Mouse (Mus musculus): ENCODE results near the gene Zdhhc24.

The Zdhhc24 gene

GRCm38 (mm10) chr19:4878405-4879323 lies at the start of gene Zdhhc24:
Gene Zdhhc24, plus strand, starts transcription at chr19:4878668.
- 1% methylated on average over 52 of the region's 52 CpGs for WGBS

DNA sequence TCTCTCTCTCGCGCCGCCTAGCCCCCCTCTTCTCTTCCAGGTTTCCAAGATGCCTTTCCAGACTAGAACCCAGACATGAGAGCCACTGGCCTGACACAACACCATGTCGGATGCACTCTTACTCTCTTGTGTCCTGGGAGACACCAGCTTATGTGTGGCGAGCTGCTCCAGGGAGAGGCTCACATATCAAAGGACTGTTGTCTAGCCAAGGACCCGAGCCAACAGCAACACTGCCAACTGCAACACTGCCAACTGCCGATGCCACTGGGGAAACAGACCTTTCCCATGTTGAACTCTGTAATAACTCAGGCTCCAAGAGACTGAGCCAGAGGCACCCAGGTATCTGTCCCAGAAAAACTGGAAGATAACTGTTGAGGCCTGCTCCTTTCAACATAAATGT lies 49.3 kb upstream of the Zdhhc24 start:
- 56% methylated on average over 7 of the region's 7 CpGs for WGBS

DNA sequence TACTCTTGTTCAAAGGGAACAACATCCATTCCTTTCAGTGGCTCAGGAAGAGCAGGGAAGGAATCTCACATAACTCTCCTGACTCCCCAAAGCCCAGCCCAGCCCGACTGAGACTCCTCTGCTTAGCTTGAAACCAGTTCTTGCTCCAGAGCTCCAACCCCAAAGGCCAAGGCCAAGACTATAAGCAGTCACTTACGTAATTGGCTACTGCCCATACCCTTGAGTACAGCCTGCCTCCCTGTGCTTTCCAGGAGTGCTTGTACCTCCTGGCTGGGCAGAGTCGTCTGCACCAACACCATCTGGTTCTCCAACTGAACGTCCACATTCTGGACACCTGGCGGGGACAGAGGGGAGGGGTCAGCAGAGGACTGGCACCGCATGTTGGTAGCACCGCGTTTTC lies 44.5 kb upstream of the Zdhhc24 start:
- WGBS: 87% methylated on average over 8 of the region's 8 CpGs

DNA sequence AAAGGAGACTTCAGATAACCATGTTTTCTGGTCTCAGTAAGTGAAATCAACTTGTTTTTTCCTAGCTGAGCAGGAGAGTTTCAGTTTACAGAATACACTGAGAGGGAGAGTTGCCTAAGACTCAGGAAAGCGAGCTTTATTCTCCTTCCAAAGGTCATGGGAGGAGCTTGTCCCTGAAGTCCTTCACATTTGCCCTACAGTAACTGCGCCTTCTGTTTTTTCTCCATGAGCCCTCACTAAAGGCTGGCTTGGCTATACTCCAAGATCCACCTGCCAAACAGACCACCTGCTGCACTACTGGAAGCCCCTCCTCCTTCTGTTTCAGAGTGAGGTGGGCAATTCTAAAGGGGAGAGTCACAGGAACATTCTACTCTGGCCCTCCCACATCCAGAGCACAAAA lies 42.4 kb upstream of the Zdhhc24 start:
- 81% methylated on average over 2 of the region's 2 CpGs for WGBS

DNA sequence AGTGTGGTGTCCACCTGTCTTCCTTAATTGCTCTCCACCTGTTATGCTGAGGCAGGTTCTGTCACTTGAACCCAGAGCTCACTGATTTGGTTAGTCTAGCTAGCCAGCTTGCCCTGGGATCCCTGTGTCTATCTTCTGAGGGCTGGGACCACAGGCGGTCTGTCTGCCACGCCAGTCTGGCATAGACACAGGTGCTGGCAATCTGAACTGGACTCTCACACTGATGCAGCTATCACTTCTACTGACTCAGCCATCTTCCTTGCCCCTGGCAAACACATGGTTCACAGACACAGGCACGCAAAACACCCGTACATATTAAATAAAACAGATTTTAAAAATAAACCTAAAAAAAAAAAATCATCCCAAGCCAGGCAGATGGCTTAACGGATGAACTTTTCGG lies 41.4 kb upstream of the Zdhhc24 start:
- 89% methylated on average over 6 of the region's 6 CpGs for WGBS

DNA sequence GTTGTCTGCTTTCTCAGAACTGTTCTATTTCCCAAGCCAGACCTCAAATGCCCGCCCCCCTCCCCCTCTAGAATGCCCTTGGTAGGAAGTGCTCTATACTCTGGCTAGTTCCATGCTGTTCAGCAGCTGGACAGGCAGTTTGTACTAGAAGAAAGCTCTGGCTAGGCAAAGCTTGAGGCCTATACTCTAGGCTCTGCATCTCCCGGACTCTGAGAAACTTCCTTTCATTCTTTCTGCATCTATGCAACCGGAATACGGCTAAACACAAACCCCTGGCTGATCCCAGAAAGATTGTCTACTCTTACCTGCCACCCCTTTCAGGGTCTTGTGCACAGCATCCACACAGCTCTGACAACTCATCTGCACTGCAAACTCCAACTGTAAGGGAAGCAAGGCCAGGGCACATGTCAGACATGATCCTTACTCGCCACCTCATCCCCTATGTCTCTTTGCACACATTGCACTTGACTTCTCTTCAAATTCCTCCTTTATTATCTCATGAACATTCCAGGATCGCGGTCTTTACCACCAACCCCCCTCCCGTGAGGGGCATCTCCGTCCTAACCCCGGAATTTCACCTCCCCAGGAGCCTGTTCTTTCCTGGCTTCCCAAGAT lies 39.8 kb upstream of the Zdhhc24 start:
- 15% methylated on average over 10 of the region's 10 CpGs for WGBS

DNA sequence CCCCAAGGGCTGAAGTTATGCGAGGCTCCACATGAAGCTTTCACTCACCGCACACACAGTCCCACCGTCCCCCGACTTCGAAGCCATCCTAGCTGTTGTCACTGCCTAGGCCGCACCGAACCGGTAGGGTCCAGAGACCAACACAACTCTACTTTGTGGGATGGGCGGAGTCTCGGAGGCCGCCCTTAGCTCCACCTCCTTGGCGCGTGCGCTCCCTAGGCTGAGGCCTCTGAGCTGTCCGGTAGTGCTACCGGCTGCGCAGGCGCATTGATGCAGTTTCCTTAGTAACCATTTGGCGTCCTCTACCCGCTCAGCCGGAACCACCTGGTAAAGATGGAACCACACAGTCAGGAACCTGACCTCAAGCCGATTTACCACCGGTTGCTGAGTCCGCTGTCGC lies 39.3 kb upstream of the Zdhhc24 start, which contains the start of the genes Ccs and Ccdc87:
Ccs (minus strand) TSS at position 184 of the 400 bp plus-strand sequence.
Ccdc87 (plus strand) TSS at position 218 of the 400 bp plus-strand sequence.
- 2% methylated on average over 25 of the region's 25 CpGs for WGBS

- 83% methylated on average over 9 of the region's 9 CpGs for WGBS
These were observed 37.6 kb upstream of the Zdhhc24 start for GRCm38 (mm10) chr19:4840848-4841247.

DNA sequence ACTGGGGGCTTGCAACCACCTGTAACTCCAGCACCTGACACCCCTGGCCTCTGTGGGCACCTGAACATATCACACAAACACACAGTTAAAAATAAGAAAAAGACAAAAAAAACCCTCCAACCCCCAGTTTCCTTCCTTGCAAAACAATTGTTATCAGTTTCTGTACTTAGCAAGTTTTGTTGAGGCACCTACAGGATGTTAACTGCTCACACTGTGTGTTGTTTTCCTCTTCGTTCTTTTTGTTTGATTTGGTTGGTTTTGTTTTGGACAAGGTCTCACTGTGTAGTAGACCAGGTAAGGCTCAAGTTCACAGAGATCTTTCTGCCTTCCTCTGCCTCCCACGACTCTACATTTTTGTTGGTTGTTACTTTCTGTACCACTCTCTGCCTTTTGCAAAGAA lies 35.9 kb upstream of the Zdhhc24 start:
- WGBS: 68% methylated on average over 2 of the region's 2 CpGs

DNA sequence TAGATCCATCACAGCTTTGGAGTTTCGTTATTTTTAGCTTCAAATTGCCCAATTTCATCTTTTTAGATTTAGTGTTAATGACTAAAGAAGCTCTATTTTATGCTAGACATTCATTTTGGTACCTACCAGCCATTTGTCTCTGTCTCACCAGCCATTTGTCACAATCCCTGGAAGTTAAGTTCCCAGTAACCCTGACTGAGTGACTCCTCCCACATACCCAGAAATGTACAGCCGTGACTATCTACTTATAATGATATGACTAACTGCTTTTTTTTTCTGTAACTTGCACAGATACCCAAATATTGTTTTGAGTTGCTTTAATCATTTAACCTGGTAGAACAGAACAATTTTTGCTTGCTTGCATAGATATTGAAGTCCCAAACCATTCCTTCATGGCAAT lies 32.6 kb upstream of the Zdhhc24 start:
- 74% methylated on average over 2 of the region's 2 CpGs for WGBS

GRCm38 (mm10) chr19:4847490-4847889 lies 31.0 kb upstream of the Zdhhc24 start:
- 39% methylated on average over 7 of the region's 7 CpGs for WGBS

DNA sequence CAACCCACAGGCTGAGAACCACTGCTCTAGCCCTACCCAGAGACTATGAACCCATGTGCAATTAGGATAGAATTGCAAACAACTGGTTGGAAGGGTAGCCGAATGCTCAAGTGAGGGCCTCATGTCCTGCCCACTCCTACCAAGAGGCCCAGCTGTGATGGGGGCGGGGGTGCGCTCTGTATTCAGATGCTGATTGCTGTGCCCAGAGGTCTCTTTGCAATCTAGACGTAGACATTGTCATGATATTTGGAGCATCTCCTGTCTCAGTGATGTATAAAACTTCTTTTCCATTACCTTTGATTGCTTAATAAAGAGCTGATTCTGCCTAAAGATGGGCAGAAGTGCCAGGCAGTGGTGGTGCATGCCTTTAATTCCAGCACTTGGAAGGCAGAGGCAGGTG lies 28.7 kb upstream of the Zdhhc24 start:
- 63% methylated on average over 4 of the region's 4 CpGs for WGBS

DNA sequence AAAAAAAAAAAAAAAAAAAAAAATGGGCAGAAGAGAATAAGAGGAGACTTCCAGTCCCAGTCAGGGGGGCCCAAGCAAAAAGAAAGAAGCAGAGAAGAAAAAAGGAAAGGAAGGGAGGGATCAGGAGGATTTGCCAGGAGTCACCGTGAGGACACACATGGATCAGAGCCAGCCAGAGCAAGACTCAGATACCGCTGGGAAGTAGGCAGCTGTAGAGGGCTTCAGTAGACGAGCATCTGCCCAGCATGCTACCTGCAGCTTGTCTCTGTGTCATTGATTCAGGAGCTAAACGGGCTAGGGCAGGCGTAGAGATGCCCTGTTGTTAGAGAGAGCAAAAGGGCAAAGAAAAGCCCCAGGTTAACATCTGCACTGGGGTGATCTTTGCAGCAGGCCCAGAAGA lies 28.2 kb upstream of the Zdhhc24 start:
- 50% methylated on average over 5 of the region's 5 CpGs for WGBS

DNA sequence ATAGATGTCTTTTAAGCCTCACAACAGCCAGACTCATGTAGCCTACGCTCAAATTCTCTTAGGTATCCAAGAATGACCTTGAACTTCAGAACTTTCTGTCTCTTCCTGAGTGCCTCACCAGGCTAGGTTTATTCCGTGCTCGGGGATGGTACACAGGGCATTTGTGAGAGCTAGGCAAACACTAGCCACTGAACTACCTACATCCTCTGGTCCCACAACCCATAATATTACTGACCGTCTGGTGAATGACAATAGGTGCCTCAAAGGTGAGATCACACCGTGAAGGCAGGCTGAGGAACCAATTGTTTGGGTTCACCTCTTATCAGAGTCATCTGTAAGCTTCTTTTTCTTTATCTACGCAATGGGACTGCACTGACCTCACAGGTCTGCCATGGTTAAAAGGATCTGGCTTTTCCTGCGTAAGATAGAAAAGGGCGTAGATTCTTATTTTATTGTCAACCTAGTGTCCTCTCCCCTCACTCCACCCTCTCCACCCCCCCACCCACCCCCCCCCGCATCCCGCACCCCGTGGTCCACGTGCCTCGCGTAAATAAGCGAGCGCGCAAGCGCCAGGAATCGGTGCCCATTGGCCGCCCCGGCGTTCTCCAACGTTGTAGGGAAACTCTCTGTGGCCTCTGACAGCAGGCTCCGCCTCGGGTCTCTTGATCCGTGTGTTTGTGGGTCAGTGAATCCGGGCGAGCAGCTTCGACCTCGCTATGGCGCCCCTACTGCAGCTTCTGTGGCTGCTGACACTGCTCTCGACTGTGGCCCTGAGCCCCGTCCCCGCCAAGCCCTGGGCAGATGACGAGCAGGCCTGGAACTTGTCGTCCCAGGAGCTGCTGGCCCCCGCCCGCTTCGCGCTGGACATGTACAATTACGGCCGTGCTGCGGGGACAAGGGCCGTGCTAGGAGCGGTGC lies 23.7 kb upstream of the Zdhhc24 start, which contains the start of gene Ctsf:
Ctsf (plus strand) TSS at position 579 of the 918 bp plus-strand sequence.
- 3% methylated on average over 45 of the region's 45 CpGs for WGBS

DNA sequence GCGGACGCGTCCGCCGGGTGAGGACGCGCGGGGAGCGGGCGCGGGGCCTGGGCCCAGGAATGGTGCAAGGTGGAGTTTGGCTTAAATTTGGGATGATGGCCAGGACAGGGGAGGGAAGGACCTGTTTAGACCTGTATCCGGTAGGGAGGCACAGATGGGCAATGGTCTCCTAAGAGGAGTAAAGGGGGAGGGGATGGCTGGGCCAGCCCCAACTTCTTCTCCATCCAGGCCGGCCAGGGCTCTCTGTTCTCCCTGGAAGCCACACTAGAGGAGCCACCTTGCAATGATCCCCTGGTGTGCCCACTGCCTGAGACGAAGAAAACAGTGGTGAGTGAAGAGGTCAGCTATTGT lies 23.0 kb upstream of the Zdhhc24 start:
- 2% methylated on average over 14 of the region's 14 CpGs for WGBS

DNA sequence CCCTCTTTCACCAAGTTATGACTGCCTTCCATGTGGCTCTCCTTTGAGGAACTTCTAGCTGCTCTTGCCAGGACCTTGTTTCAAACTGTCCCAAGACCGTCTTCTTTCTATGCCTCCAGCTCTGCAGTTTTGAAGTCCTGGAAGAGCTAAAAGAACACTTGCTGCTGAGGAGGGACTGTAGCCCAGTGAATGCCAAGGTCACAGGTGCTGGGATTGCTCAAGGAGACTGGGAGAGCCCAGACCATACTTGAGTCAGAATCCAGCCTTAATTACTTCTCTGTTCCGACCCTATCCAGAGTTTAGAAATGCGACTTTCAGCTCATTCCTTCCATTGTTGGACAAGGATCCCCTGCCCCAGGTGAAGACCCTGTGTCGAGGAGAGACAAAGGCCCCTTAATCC lies 22.5 kb upstream of the Zdhhc24 start:
- 62% methylated on average over 4 of the region's 4 CpGs for WGBS

GRCm38 (mm10) chr19:4859081-4859480 lies 19.4 kb upstream of the Zdhhc24 start:
- 51% methylated on average over 6 of the region's 6 CpGs for WGBS

DNA sequence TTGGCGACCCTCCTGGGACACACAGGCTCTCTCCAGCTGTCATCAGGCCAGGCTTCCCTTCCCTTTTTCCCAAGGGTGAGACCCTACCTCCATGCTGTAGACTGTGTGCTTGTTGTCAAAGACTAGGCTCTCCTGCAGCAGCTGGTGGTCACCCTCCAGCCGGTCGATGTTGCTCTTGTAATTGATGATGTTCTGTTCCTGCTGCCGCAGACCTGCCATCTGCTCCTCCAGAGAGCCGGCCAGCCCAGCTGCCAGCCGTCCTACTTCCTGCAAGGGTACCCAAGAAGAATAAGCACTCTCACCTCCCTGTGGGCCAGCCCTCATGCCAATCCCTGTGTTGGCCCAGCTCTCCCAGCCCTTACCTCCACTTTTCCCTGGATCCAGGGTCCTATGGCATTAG lies 15.4 kb upstream of the Zdhhc24 start:
- 74% methylated on average over 6 of the region's 6 CpGs for WGBS

DNA sequence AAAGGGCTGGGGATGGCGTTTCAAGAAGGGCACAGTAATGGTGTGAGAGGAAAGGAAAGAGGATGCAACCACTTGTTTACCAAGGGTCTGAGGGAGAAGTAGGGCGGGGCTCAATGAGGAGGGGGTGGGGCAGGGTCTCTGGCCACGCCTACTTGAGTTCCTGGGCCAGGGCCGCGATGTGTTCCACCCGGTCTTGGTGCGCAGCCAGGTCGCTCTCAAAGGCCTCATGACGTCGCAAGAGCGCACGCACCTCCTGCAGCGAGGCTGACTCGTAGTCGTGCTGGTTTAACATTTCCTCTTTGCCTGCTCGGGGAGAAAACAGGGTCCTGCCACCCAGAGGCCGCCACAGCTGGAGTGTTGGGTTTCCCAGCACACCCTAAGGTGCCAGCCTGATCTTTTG lies 13.3 kb upstream of the Zdhhc24 start:
- 21% methylated on average over 17 of the region's 17 CpGs for WGBS

DNA sequence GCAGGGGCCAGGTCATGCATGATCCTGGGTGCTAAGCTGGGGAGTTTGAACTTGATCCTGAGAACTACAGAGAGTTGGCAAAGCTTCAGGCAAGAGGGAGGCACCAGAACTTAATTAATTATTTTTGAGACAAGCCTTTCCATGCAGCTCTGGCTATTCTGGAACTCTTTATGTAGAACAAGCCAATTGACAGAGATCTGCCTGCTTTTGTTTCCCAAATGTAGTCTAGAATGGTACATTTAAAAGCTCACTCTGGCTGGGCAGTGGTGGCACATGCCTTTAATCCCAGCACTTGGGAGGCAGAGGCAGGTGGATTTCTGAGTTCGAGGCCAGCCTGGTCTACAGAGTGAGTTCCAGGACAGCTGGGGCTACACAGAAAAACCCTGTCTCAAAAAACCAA lies 3.9 kb upstream of the Zdhhc24 start:
- 74% methylated on average over 1 of the region's 1 CpGs for WGBS

- WGBS: 71% methylated on average over 4 of the region's 4 CpGs
These were observed 2.2 kb upstream of the Zdhhc24 start for GRCm38 (mm10) chr19:4876241-4876640.

- WGBS: 70% methylated on average over 3 of the region's 3 CpGs
These were observed 1.7 kb upstream of the Zdhhc24 start for GRCm38 (mm10) chr19:4876755-4877154.

All from cerebral cortex, adult 2 months (tissue).